10 mouse cellular contexts compared by ENCODE assay signal in the genomic region with DNA sequence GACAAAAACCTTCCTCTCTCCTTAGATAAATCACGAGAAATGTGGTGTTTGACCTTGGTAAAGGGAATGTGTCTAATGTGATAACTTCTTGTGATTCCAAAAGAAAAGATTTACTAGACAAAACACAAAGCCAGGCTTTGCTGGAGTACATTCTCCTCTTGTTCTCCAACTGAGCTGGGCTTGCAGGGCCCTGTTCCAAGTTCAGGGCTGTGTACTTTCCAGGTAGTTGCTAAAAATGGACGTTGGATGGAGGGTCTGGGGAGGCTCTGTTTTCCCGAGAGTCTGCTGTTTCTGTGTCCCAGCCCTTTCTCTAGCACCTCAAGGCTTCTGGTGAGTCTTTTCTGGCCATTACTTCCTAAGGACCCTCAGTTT. TPM values are rescaled to one million over a fixed set of nuclear protein-coding genes. Genes with fewer than 3 reads are reported as not detected.
DNase-seq lines count a peak whose midpoint lies in the region; ATAC-seq and TF ChIP-seq lines count a peak whose summit lies in the region.
"Had no signal": no experiment of that assay in that cellular context is flagged by ENCODE, and none has a peak within 500 bp of the region (broad histone marks: within the 10 kb centered on the region; RNA-seq: fewer than 3 reads in every experiment).

No protein-coding gene starts in this region.

- no peaks in the 10 kb centered on the region for H3K36me3 ChIP-seq in liver, adult 2 months (ENCODE audit: control insufficient read depth, insufficient read depth, low read length)
- H3K36me3 ChIP-seq in embryonic facial prominence, embryonic 14.5 days (ENCODE audit: control insufficient read depth, insufficient read depth, low read length) = no peaks in the 10 kb centered on the region
- H3K36me3 ChIP-seq in heart, embryonic 16.5 days (ENCODE audit: control insufficient read depth, insufficient read depth) = no peaks in the 10 kb centered on the region
- no peaks in the 10 kb centered on the region for H3K36me3 ChIP-seq in midbrain, embryonic 15.5 days (replicated peaks)

- 6% methylated on average over 3 of the region's 3 CpGs for WGBS in liver, adult 2 months
- WGBS in embryonic facial prominence, embryonic 14.5 days = 44% methylated on average over 3 of the region's 3 CpGs
- 9% methylated on average over 3 of the region's 3 CpGs for WGBS in heart, embryonic 16.5 days
- 63% methylated on average over 3 of the region's 3 CpGs for WGBS in midbrain, embryonic 15.5 days

- H3K9ac ChIP-seq in liver, adult 2 months (ENCODE audit: low read depth, low read length) = peak overlapping the region; percentile 88
- no peak overlapping the region for H3K9ac ChIP-seq in embryonic facial prominence, embryonic 14.5 days (ENCODE audit: low read depth, low read length)
- H3K9ac ChIP-seq in heart, embryonic 16.5 days (ENCODE audit: low read length) = peak overlapping the region; percentile 96
- H3K9ac ChIP-seq in midbrain, embryonic 15.5 days = 0 out of 2 replicates have a peak overlapping the region, but pooled peaks have one; percentile 60

- no peaks in the 10 kb centered on the region for H3K9me3 ChIP-seq in embryonic facial prominence, embryonic 14.5 days (ENCODE audit: control insufficient read depth, low read length)
- no peaks in the 10 kb centered on the region for H3K9me3 ChIP-seq in heart, embryonic 16.5 days (replicated peaks; ENCODE audit: control insufficient read depth, low read length)
- no peaks in the 10 kb centered on the region for H3K9me3 ChIP-seq in midbrain, embryonic 15.5 days

- DNase-seq in liver, adult 2 months (ENCODE audit: extremely low read depth, low read depth, low spot score) = peak; percentile 39
- no peak for DNase-seq in liver
- DNase-seq in embryonic facial prominence, embryonic 14.5 days (ENCODE audit: low spot score) = no peak
- no peak for DNase-seq in frontal cortex, postnatal 10 days (ENCODE audit: low spot score in 2 of 2)
- DNase-seq in frontal cortex, postnatal 25 days (ENCODE audit: low spot score in 2 of 2) = no peak

- H3K4me1 ChIP-seq in liver, adult 2 months (ENCODE audit: control insufficient read depth, insufficient read depth, low read length) = peaks cover 30% of the 10 kb centered on the region
- peaks cover 28% of the 10 kb centered on the region for H3K4me1 ChIP-seq in embryonic facial prominence, embryonic 14.5 days (ENCODE audit: control insufficient read depth, insufficient read depth, low read length)
- peaks cover 59% of the 10 kb centered on the region for H3K4me1 ChIP-seq in heart, embryonic 16.5 days (ENCODE audit: control insufficient read depth, insufficient read depth, low read length)
- peaks cover 41% of the 10 kb centered on the region for H3K4me1 ChIP-seq in midbrain, embryonic 15.5 days

- peak overlapping the region; percentile 99 for H3K4me2 ChIP-seq in embryonic facial prominence, embryonic 14.5 days (ENCODE audit: low read depth, low read length)
- H3K4me2 ChIP-seq in heart, embryonic 16.5 days (ENCODE audit: low read depth, low read length) = peak overlapping the region; percentile 99
- H3K4me2 ChIP-seq in midbrain, embryonic 15.5 days = peak overlapping the region; percentile 100

- no peak for ATAC-seq in embryonic facial prominence, embryonic 14.5 days (ENCODE audit: low read depth)
- ATAC-seq in heart, embryonic 16.5 days (replicated peaks; ENCODE audit: extremely low read depth, insufficient read depth, low FRiP score) = no peak
- ATAC-seq in midbrain, embryonic 15.5 days (replicated peaks) = no peak
- ATAC-seq in CD4-positive, CD25-positive, alpha-beta regulatory T cell, adult 4 months = no peak

- TF ChIP-seq CTCF in liver, adult 2 months (IDR thresholded peaks at IDR 0.05; ENCODE audit: low read depth, low read length) = no peak

- peaks cover 41% of the 10 kb centered on the region for H3K79me2 ChIP-seq in liver, adult 2 months (ENCODE audit: control insufficient read depth, insufficient read depth, low read length)

- peak overlapping the region; percentile 79 for H3K27ac ChIP-seq in liver, adult 2 months (replicated peaks; ENCODE audit: insufficient read depth, low read depth, low read length)
- H3K27ac ChIP-seq in embryonic facial prominence, embryonic 14.5 days (replicated peaks; ENCODE audit: low read depth, low read length) = 0 out of 2 replicates have a peak overlapping the region, but pooled peaks have one; percentile 15
- H3K27ac ChIP-seq in heart, embryonic 16.5 days (ENCODE audit: low read length) = peak overlapping the region; percentile 93
- H3K27ac ChIP-seq in midbrain, embryonic 15.5 days = no peak overlapping the region

- H3K27me3 ChIP-seq in liver, adult 2 months (ENCODE audit: control insufficient read depth, insufficient read depth, low read length) = no peaks in the 10 kb centered on the region
- no peaks in the 10 kb centered on the region for H3K27me3 ChIP-seq in embryonic facial prominence, embryonic 14.5 days (replicated peaks; ENCODE audit: control insufficient read depth, insufficient read depth, low read length)
- H3K27me3 ChIP-seq in heart, embryonic 16.5 days (ENCODE audit: control insufficient read depth, insufficient read depth, low read length) = no peaks in the 10 kb centered on the region
- H3K27me3 ChIP-seq in midbrain, embryonic 15.5 days (replicated peaks) = no peaks in the 10 kb centered on the region

- H3K4me3 ChIP-seq in liver, adult 2 months (ENCODE audit: insufficient read depth, low read depth, low read length) = peak overlapping the region; percentile 77; the same call in 1 of the 2 replicates
- no peak overlapping the region for H3K4me3 ChIP-seq in embryonic facial prominence, embryonic 14.5 days (ENCODE audit: low read depth, low read length)
- H3K4me3 ChIP-seq in heart, embryonic 16.5 days (ENCODE audit: low read length) = peak overlapping the region; percentile 99
- no peak overlapping the region for H3K4me3 ChIP-seq in midbrain, embryonic 15.5 days

- no peak for TF ChIP-seq POLR2A in liver, adult 2 months (IDR thresholded peaks at IDR 0.05; ENCODE audit: extremely low read depth, insufficient read depth, low read length)

RNA-seq across cellular contexts. Expression of gene Mafk, which starts 1.6 kb away (rescaled TPM):
- total RNA-seq in liver, adult 2 months (2014; rRNA removed) = 11.5 and 12.5 TPM in 2 replicates
- 6.3 and 7.0 TPM in 2 replicates for polyA plus RNA-seq in liver, adult 2 months (2012; rRNA removed)
- 7.1 and 8.1 TPM in 2 replicates for polyA plus RNA-seq in embryonic facial prominence, embryonic 14.5 days (2014; fragmentation: Nextera tagmentation; extraction: Ambion mirVana)
- polyA plus RNA-seq in heart, embryonic 16.5 days (2015; fragmentation: Nextera tagmentation; extraction: Ambion mirVana) = 22.1 and 24.9 TPM in 2 replicates
- polyA plus RNA-seq in midbrain, embryonic 15.5 days (2015; fragmentation: Nextera tagmentation; extraction: Ambion mirVana) = 18.2 and 18.8 TPM in 2 replicates
- 10 to 100 TPM; 13.6 to 17.2 TPM for polyA plus RNA-seq in CD4-positive, CD25-positive, alpha-beta regulatory T cell, adult 4 months (2017; shearing (Covaris generic))

RNA-seq across cellular contexts. Expression of gene Ints1, which starts 17.5 kb away (rescaled TPM):
- 10.0 and 14.2 TPM in 2 replicates for total RNA-seq in liver, adult 2 months (2014; rRNA removed)
- 23.1 and 25.2 TPM in 2 replicates for polyA plus RNA-seq in liver, adult 2 months (2012; rRNA removed)
- 28.0 and 31.9 TPM in 2 replicates for polyA plus RNA-seq in embryonic facial prominence, embryonic 14.5 days (2014; fragmentation: Nextera tagmentation; extraction: Ambion mirVana)
- polyA plus RNA-seq in heart, embryonic 16.5 days (2015; fragmentation: Nextera tagmentation; extraction: Ambion mirVana) = 16.9 and 20.2 TPM in 2 replicates
- polyA plus RNA-seq in midbrain, embryonic 15.5 days (2015; fragmentation: Nextera tagmentation; extraction: Ambion mirVana) = 32.8 and 34.3 TPM in 2 replicates
- polyA plus RNA-seq in CD4-positive, CD25-positive, alpha-beta regulatory T cell, adult 4 months (2017; shearing (Covaris generic)) = 10 to 100 TPM in 1 of 2 experiments, 1 to 10 TPM in 1; 8.8 to 18.3 TPM

RNA-seq across cellular contexts. Expression of gene Tmem184a, which starts 26.8 kb away (rescaled TPM):
- 6.5 and 9.3 TPM in 2 replicates for total RNA-seq in liver, adult 2 months (2014; rRNA removed)
- polyA plus RNA-seq in liver, adult 2 months (2012; rRNA removed) = 39.2 and 45.1 TPM in 2 replicates
- polyA plus RNA-seq in embryonic facial prominence, embryonic 14.5 days (2014; fragmentation: Nextera tagmentation; extraction: Ambion mirVana) = 4.3 and 5.5 TPM in 2 replicates
- 0.46 and 1.3 TPM in 2 replicates for polyA plus RNA-seq in heart, embryonic 16.5 days (2015; fragmentation: Nextera tagmentation; extraction: Ambion mirVana)
- polyA plus RNA-seq in midbrain, embryonic 15.5 days (2015; fragmentation: Nextera tagmentation; extraction: Ambion mirVana) = 0.14 and 0.30 TPM in 2 replicates
- polyA plus RNA-seq in CD4-positive, CD25-positive, alpha-beta regulatory T cell, adult 4 months (2017; shearing (Covaris generic)) = under 1 TPM in 1 of 2 experiments, not detected in 1; 0.18 TPM

RNA-seq across cellular contexts. Expression of gene Gm26938, which starts 33.3 kb away (rescaled TPM):
- total RNA-seq in liver, adult 2 months (2014; rRNA removed) = not detected in 2 replicates
- polyA plus RNA-seq in liver, adult 2 months (2012; rRNA removed) = not detected in 2 replicates
- not detected in 2 replicates for polyA plus RNA-seq in embryonic facial prominence, embryonic 14.5 days (2014; fragmentation: Nextera tagmentation; extraction: Ambion mirVana)
- not detected in 2 replicates for polyA plus RNA-seq in heart, embryonic 16.5 days (2015; fragmentation: Nextera tagmentation; extraction: Ambion mirVana)
- not detected in 2 replicates for polyA plus RNA-seq in midbrain, embryonic 15.5 days (2015; fragmentation: Nextera tagmentation; extraction: Ambion mirVana)
- not detected for polyA plus RNA-seq in CD4-positive, CD25-positive, alpha-beta regulatory T cell, adult 4 months (2017; shearing (Covaris generic))
- total RNA-seq: layer of hippocampus, adult 8-10 months had no signal
- polyA plus RNA-seq: embryonic facial prominence, embryonic 11.5 days had no signal

RNA-seq across cellular contexts. Expression of gene Psmg3, which starts 33.7 kb away (rescaled TPM):
- total RNA-seq in liver, adult 2 months (2014; rRNA removed) = 11.1 and 12.7 TPM in 2 replicates
- polyA plus RNA-seq in liver, adult 2 months (2012; rRNA removed) = 28.5 and 28.8 TPM in 2 replicates
- polyA plus RNA-seq in embryonic facial prominence, embryonic 14.5 days (2014; fragmentation: Nextera tagmentation; extraction: Ambion mirVana) = 61.2 and 61.8 TPM in 2 replicates
- 43.3 and 44.6 TPM in 2 replicates for polyA plus RNA-seq in heart, embryonic 16.5 days (2015; fragmentation: Nextera tagmentation; extraction: Ambion mirVana)
- polyA plus RNA-seq in midbrain, embryonic 15.5 days (2015; fragmentation: Nextera tagmentation; extraction: Ambion mirVana) = 74.0 and 78.2 TPM in 2 replicates
- 10 to 100 TPM; 45.9 to 60.3 TPM for polyA plus RNA-seq in CD4-positive, CD25-positive, alpha-beta regulatory T cell, adult 4 months (2017; shearing (Covaris generic))

Comparison
In these comparisons a context has a peak if more than half of its experiments do, and no peak if none do; other contexts are left out.
1. H3K4me3 ChIP-seq: peak in liver, adult 2 months (single experiment) and heart, embryonic 16.5 days (single experiment); none in embryonic facial prominence, embryonic 14.5 days (single experiment) and midbrain, embryonic 15.5 days (single experiment).
2. Peak in every context shown above with its lines, with median percentiles within 50 percentile points of each other: H3K4me2 ChIP-seq.